Mouse (Mus musculus): Measurements from ENCODE around the gene Cd5. TPM values are rescaled to one million over a fixed set of nuclear protein-coding genes. Genes with fewer than 3 reads are reported as not detected.

Gene Cd5
- total RNA-seq, 2 experiments from 2014 or later, result 0.19 TPM; not detected in 1

DNA sequence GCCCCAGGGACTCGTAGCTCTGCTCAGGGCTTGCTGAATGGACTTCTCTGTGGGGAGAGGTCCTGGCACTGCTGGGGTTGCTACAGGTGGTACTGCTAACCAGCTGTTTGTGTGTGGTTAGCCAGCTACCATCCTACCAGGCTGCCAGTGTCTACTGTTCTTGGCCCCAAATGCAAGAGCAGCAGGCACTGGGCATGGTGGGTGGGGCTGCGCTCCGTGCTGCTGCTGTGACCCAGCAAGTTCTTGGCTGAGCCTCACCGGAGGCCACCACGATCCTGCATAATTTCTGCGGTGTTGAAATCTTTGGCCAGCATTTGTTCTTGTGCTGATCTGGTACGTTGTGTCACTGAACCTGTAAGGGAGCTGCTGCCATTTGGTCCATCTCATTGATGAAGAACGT, 35.3 kb downstream of the Cd5 start:
- DNase-seq (ENCODE audit: low spot score in 2 of 2), result no peak

DNA sequence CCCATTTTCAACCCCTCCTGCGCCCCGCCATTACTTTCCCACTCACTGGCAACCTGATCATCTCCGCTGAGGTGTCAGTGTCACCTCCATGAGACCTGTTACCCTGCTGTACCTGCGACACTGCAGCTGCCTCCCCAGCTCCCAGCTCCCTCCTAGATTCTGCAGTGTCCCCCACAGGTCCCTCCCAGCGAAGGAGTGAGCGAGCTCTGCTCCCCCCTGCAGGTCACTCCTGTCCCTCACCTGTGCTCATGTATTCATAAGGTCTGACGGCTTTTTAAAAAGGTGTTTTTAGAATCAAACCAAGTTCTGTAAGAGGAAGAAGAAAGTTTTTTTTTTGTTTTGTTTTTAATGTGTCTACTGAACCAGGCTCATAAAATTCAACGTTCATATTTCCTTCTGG, 36.7 kb downstream of the Cd5 start:
- DNase-seq (ENCODE audit: low spot score in 2 of 2), result no peak

DNA sequence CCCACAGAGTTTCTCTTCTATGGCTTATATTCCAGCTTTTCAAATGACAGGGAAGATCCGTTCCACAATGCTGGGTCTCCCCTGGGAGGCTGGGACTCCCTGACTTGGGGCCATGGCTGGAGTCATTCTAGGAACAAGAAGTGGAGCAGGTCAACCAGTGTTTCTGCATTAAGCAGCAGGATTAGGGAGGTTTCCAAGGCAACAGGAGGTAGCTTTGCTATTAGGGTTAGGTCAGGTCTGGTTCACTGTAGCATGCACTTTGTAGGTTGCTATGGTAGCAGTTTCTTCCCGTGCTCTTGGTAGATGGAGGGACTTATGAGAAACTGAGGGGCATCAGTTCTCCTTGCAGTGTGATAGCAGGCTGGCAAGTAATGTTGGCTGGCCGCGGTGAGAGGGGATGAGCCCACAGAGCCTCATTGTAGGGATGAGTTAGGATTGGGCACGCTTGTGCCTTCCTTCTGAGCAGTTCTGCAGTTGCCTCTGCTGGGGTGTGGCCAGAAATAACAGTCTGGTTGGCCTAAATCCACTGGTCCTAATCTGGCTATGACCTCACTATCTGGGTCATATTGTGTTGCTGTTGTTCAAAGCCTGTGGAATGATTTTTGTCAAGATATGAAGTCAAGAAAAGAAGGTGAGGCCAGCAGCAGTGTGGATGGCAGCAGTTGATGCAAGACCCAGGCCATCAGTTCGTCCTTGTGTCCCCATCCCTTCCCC, 37.6 kb downstream of the Cd5 start:
- DNase-seq (ENCODE audit: low spot score in 2 of 2), result no peak

DNA sequence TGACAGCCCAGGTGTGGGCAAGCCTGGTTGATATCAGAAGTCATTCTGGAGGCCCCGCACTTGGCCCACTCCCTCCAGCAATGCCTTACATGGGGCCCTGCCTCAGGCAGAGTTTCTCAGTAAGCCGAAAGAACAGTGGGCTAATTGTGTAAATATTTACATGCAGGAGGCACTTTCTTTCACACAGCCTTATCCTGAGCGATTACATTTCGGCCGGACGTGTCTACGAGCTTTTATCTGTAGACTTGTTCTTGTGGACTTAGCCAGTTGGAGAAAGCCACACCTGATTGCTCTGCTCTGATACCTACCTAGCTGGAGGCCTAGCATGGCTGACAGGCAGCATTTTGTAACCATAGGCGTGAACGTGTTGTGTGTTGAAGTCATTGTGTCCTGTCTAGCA, 39.0 kb downstream of the Cd5 start:
- no peak for DNase-seq (ENCODE audit: low spot score in 2 of 2)

DNA sequence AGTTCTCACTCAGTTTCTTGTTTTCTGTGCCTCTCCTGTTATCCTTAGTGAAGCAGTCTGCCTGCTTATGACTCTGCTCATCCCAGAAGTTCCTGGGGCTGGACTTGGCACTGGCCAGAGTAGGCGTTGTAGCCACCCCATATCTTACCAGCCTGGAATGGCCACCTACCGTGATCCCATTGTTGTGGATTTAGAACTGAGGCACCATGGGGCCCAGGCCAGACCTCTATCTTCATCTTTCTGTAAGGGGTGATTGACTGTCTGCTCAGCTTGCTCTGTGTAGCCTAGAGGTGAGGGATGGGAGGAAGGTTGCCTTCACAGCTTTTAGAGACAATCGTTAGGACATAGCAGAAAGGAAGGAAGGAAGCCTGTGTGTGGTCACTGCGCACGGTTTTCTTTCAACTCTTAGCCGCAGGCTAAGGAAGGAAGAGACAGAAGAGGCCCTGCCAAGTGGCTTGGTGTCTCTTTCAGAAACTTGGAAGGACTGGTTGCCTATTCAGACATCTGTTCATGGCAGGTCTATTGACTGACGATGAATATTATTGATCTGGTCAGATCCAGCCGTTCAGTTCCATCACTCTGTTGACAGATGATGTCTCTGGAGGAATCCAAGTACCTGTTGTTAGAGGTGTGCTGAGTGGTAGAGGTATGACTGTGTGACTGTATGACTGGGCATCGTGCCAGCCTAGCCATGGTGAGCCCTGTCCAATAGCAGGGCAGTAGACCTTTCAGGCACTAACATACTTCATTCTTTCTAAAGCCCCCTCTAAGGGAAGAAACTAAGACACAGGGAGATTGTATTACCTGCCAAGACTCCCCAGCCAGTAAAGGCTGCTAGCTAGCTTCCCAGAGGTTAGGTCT, 40.4 kb downstream of the Cd5 start:
- no peak for DNase-seq (ENCODE audit: low spot score in 2 of 2)

DNA sequence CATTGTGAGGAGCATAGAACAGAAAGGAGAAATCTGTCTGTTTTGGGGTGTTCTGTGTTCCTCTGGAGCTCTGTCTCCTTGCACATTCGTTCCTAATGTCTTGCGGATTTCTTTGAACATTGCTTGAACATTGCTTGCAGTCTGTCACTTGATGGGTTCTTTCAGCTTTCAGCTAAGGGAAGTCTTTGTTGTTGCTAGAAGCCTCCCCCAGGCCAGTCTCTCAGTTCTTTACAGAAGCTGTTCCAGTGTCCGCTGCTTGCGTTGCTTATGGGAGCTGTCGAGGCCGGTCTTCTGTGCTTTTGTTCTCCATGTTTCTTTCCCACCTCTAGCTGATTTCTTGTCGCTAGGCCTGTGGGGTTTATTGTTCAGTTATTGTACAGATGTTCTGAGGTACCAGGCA, 43.0 kb downstream of the Cd5 start:
- DNase-seq (ENCODE audit: low spot score in 2 of 2), result no peak

DNA sequence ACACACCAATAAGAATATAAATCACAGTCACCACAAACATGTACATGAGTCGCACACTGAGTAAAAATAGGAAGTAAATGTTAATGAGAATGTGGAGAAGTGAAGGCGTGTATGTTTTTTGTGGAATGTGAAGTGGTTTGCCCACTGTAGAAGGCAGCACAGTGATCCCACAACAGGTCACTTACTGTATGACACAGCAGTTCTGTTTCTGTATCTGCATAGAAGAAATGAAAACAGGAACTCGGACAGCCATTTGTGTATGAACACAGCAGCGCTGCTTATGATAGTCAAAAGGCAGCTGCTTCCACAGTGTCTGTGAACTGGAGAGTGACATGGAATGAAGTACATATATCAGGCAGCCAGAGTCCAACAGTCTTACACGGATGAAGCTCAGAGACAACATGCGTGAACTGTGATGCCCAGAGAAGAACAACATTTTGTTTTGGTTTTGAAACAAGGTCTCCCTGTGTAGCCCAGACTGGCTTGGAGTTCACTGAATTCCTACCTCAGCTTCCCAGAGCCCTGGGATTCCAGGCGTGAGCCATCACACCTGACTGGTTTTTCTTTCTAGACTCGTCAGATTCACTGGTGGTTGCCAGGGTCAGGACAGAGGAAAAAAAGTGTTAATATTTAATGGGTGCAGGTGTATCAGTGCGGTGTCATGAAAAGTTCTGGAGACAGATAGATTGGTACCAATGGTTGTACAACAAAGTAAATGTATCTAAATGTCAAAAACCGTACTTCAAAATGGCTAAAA, 44.7 kb downstream of the Cd5 start:
- DNase-seq (ENCODE audit: low spot score in 2 of 2), result no peak

DNA sequence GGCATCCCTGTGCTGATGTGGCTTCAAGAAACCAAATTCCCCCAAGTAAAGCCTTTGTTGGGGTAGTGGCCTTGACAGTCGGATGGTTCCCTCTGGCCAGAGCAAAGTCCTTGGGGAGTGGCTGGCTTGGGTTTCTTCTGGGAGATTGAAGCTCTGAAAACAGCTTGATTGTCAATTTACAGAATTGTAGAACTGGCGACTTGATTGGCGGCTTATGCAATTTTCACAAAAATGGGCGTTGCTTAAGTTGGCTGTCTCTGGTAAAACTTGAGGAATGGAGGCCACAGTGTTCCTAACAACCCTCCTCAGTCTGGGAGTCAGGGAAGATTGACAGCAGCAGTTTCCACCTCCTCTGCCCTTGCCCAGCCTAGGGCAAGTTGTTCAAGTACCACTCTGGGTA, 46.4 kb downstream of the Cd5 start:
- DNase-seq (ENCODE audit: low spot score in 2 of 2), result no peak

DNA sequence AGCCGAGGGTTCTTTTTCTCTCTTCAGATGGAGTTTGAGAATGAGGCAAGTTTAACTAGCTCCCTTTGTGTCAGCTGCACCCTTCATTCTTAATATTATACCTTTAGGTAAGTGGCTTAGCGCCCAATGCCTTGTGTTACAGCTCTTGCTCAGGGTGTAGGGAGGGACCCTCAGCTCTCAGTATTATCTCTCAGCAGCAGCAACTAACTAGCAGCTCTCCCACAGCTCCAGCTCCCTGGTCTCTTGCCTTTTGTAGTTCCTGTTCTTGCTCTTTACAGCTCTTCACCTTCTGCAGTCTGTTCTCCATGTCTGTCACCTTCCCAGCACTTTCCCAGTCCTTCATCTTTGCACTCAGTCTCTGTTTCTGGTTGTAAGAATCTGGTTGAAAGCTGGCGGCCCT, 47.1 kb downstream of the Cd5 start:
- no peak for DNase-seq (ENCODE audit: low spot score in 2 of 2)

DNA sequence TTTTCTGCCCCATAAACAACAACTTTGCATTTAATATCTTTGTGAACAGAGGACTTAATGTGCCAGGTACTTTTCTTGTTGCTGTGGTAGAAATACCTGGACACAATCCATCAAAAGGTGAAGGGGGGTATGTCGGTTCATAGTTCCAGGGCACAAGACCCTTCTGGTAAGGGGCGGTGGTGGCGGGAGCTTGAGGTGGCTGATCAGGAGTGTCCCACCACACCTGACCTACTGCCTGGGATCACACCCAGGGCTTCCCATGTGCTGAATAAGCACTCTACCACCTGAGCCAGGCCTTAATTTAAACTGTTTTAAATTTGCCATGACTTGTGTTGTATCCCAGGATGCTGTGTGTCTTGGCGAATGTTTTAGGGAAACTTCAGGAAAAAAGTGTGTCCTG, 47.7 kb downstream of the Cd5 start:
- no peak for DNase-seq (ENCODE audit: low spot score in 2 of 2)

DNA sequence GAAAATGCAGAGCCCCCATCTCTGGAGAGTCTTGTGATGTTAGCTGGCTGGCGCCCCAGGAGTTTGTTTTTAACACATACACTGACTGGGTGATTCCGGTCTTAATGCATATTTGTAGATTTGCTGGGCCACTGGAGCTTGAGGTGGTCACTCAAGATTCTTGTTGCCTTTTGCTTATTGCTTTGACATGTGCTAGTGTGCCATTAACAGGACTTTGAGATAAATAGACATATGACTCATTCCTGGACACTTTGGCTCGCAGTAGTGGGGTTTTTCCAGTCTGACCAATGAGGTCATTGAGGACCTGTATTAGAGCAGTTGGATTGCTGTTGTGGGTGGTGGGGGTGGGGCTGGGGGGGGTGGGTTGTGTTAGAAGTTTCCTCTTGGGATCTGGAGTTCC, 48.5 kb downstream of the Cd5 start:
- DNase-seq (ENCODE audit: low spot score in 2 of 2), result no peak

DNA sequence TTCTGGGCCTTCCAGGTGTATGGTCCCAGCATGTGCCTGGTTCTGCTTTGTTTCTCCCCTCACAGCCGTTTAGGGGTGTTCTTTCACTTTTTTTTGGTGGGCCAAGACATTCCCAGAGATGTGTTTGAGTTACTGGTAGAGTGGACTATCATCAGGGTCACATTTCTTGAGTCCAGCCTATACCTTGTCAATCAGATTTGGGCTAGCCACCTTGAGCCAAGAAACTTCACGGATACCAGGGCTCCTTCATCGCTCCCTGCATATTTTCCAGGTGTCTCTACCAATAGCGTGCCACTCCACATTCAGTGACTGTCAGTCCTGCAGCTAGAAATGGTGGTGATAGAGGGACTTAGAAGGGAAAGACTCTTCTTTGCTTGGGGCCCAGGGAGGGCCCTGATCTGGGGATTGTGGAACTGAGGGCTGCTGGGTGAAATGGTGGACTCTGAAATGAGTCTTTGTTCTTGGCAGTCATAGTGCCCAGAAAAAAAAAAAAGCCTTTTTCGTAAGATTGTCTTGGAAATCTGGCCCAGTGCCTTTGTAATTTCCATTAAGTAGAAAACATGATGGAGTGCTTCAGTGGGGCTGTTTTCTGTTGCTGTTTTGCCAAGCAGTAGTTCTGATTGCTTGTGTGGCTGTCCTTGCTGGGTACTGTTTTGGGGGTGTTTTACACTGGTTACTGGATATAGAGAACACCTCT, 49.2 kb downstream of the Cd5 start:
- DNase-seq (ENCODE audit: low spot score in 2 of 2), result peak in 1 of 2 experiments; percentile 58

DNA sequence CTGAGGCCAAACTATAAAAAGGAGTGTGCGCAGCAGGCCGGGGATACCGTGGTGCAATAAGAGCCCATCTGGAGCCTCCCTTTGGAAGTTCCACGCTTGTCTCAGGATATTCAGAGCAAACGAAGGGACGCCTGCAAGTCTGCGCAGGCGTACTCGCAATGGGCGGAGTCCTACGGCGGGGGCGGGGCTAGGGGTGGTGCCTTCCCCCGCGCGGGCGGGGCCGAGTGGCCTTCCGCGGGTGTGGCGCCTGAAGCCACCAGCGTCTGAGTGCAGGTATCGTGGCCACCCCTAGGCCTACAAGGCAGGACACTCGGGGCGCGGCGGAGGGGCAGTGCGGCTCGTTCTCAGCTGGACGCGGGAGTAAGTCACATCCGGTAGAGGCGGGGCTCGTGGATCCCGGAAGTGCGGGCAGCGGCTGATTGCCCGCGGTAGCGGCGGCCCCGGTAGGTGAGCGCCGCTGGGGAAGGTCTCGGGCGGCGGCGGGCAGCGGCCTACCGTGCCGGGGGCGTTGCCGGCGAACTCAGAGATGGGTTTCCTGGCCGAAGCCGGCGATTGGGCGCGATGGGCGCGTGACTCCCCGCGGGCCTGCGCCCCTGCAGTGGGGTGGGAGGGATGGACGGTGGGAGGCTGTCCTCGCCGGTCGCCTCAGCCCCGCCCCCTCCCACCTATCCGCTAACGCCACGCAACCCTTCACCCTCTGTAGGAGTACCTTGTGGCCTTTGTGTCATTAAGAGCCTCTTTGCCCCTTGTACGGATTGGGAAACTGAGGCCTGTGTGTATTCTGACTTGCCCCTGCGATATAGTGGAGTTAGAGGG, 50.1 kb downstream of the Cd5 start, which contains the start of gene Vps37c:
Gene Vps37c (plus strand): TSS at position 199 of the 816 bp plus-strand sequence.
- peak; percentile 94 for DNase-seq (ENCODE audit: low spot score in 2 of 2)

DNA sequence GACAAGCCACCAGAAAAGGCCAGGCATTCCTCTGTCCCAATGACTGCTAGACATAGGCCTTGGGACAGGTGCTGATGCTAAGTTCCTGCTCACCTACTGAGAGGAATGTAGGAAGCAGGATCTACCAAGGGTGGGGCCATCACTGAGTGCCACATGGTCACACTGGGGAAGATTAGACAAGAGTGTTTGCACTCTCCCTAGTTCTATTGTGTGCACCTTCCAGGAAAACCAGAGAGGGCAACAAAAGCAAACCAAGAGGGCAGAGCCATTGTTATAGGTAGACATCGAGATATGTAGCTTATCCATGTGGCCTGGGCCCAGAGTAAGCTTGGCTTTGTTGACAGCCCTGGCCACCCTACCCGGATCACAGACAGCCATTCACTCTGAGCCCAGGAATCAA, 53.1 kb downstream of the Cd5 start:
- DNase-seq (ENCODE audit: low spot score in 2 of 2), result no peak

DNA sequence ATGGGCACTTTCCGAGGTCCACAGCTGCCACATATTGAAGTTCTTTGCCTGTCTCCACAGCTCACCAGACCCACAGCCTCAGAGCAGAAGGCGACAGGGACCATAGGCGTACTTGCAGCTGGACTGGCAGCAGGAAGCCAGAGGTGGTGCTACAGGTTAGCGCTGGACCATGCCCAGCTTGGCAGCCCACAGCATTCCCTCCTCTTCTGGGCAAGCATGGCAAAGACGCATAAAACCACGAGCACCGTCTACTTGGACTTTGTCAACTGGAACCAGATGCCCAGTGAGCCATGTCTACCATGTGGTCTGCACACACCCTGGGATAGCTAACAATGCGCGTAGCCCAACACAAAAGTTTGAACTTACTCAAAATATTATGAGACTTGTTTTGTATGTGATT, 53.7 kb downstream of the Cd5 start:
- DNase-seq (ENCODE audit: low spot score in 2 of 2), result no peak

DNA sequence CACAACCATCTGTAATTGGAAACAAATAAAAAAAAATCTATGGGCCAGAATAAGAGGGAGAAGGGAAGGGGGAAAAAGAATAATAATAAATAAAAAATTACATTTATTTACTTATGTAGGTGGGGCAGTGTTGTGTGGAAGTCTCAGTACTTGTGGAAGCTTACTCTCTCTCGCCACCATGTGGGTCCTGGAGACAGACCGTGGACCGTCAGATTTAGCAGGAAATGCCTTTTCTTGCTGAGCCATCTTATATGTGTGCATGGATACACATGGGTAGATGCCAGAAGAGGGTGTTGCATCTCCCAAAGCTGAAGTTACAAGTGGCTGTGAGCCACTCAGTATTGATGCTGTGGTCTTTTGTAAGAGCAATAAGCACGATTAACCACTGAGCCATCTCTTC, 57.2 kb downstream of the Cd5 start:
- DNase-seq (ENCODE audit: low spot score in 2 of 2), result no peak

DNA sequence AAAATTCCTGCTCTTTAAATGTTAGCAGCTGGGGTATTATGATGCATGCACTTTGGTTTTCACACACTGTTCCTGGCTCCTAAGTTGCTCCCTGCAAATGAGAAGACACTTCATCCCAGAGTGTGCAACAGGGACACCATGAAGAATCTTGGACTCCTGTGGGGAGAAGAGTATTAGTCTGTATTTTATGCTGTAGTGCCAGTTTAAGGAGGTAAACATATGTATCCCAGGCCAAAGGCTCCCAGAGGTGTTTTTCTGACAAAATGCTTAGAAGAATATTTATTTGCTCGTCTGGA, 60.1 kb downstream of the Cd5 start:
- no peak for DNase-seq (ENCODE audit: low spot score in 2 of 2)

DNA sequence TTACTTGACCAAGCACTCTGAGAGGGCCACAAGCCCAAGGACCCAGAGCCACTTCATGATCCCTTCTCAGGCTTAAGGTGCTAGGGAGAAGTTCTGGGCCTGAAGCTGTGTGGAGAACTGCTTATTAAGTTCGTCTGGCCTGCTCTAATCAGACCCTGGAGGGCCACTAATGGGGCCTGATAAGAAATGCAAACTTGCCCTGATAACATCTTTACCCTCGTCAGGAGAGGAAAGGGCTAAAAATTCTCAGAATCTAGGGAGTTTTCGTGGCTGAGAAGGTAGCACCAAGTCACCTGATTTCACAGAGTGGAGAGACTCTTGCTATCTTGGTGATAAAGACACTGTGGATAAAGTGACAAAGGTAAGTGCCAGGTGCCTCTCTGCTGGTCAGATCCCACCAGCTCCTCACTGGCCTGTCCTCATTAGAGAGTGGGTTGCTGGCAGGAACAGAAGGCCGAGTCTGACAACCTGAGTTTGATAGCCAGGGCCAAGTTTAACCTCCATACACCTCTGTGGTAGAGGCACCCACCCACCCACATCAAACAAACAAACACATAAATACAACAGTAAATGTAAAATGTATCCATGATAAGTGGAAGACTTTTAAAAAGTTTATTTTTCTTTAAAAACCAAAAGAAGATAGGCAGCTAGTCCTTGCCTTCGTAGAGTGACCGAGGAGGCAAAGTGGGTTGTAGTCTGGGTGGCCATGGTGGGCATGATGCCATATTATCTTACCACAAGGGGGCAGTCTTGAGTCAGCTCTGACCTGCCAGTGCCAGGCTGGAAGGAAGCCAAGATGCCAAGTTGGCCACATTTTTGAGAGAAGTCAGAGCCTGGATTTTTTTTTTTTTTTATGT, 60.7 kb downstream of the Cd5 start, which contains the start of gene Pga5:
Gene Pga5 (minus strand): TSS at position 157 of the 857 bp plus-strand sequence.
- DNase-seq (ENCODE audit: low spot score in 2 of 2), result peak; percentile 85 to 86

DNA sequence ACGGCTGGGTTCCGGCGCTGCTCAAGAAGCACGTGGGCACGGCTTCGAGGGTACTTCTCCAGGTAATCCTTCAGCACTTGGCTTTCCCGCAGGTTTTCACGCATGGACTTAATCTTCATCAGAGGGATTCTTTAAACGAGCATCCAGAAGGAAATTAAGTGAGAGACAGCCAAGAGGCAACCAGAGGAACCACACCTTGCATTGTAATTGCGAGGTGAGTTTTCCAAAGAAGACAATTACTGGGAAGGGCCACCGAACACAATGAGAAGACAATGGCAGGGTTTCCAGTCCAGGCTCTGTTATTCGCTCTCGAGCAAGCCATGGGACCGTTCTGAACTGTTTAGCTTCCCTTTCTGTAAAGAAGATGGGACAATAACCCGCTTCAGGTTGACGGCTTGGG, 62.1 kb downstream of the Cd5 start:
- no peak for DNase-seq (ENCODE audit: low spot score in 2 of 2)

DNA sequence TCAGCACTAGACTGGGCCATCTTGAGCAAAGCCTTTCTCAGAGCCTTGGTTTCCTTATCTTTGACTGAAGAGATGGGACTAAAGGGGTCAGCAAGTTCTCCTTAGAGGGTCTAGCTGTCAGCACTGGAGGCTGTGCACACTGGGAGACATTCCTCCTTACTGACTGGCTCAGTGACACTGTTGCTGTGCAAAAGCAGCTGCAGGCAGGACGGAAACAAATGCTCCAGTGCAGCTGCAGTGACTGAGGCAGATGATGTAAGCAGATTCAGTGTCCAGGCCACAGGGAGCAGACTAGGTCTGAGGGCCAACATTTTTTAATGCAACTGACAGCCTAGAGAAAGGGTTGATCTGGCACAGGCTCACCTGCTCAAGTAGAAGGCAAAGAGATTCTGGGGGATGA, 65.5 kb downstream of the Cd5 start:
- DNase-seq (ENCODE audit: low spot score in 2 of 2), result no peak
